Mouse (Mus musculus) liver, embryonic 16.5 days (tissue): ENCODE measurements around the gene Ephx3. TPM values are rescaled to one million over a fixed set of nuclear protein-coding genes. Genes with fewer than 3 reads are reported as not detected.

Experiments
- ATAC-seq: fragments of 200-750 bp; cut with Nextera tagmentation; 2 replicates; pipeline ENCODE4 v1.8.0; 2017; ENCODE audit warnings: low read depth, mild to moderate bottlenecking, moderate number of reproducible peaks, moderate library complexity
- H3K27ac ChIP-seq: fragments of 300-500 bp; sonication (generic); 2 replicates; pipeline ENCODE4 v1.5.1; 2014; ENCODE audit warnings: mild to moderate bottlenecking, low read length
- H3K27me3 ChIP-seq: fragments of 300-500 bp; sonication (generic); 2 replicates; pipeline ENCODE4 v1.6.1; 2014; ENCODE audit warnings: low read depth, low read length, mixed read lengths; ENCODE audit not compliant: control insufficient read depth, insufficient read depth
- H3K36me3 ChIP-seq: fragments of 300-500 bp; sonication (generic); 2 replicates; pipeline ENCODE4 v1.6.1; 2014; ENCODE audit warnings: mild to moderate bottlenecking; ENCODE audit not compliant: control insufficient read depth, insufficient read depth
- H3K4me1 ChIP-seq: fragments of 300-500 bp; sonication (generic); 2 replicates; pipeline ENCODE4 v1.6.1; 2014; ENCODE audit warnings: low read depth, low read length, mixed read lengths; ENCODE audit not compliant: control insufficient read depth
- H3K4me2 ChIP-seq: fragments of 300-500 bp; sonication (generic); 2 replicates; pipeline ENCODE4 v1.6.1; 2014; ENCODE audit warnings: low read depth, low read length, mixed read lengths
- H3K4me3 ChIP-seq: fragments of 300-500 bp; sonication (generic); 2 replicates; pipeline ENCODE4 v1.5.1; 2014; ENCODE audit warnings: low read depth, mild to moderate bottlenecking, low read length
- H3K9ac ChIP-seq: fragments of 300-500 bp; sonication (generic); 2 replicates; pipeline ENCODE4 v1.6.1; 2014; ENCODE audit warnings: low read depth, low read length
- H3K9me3 ChIP-seq: fragments of 300-500 bp; sonication (generic); replicated peaks from 2 replicates; pipeline ENCODE4 v1.6.1; 2016; ENCODE audit warnings: low read length; ENCODE audit not compliant: control insufficient read depth
- WGBS: fragments of 180-500 bp; shearing (Covaris S2); extraction: QIAGEN DNeasy Blood & Tissue Kit; methylation state at CpG from one replicate; pipeline ENCODE4 v1.1.7; 2014; ENCODE audit not compliant: insufficient replicate concordance; 5-methylcytosine and 5-hydroxymethylcytosine counted together
- polyA plus RNA-seq: library from polyadenylated mRNA; unstranded; fragments of >200 nt; fragmentation: Nextera tagmentation; extraction: Ambion mirVana; gene quantifications from 2 replicates; pipeline ENCODE4 v1.2.1, GENCODE M21; 2015

Ephx3 gene
- polyA plus RNA-seq, 1 experiment from 2014 or later, result not detected

DNA sequence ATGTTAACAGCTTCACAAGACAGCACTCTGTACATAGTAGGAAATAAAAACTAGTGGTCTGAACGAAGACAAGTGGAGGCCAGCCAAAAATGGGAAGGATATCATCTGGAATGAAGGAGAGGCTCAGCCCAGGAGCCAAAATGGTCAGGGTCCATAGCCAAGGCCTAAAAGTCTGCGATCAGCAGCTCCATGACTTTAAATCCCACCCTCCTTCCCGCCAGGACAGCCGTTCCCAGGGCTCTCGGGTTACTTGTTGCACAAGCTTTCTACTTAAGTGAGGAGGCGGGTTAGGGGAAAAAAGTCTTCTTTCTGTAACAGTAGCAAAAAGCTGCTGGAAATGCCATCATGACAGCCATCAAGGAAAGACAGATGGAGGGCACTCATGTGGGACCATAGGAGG lies 19.8 kb upstream of the Ephx3 start:
- no peak overlapping the region for H3K4me2 ChIP-seq
- H3K27ac ChIP-seq, result no peak overlapping the region
- H3K36me3 ChIP-seq, result peaks cover 69% of the 10 kb centered on the region
- 82% methylated on average over 6 of the region's 6 CpGs for WGBS
- no peak for ATAC-seq
- H3K4me1 ChIP-seq, result no peaks in the 10 kb centered on the region
- no peaks in the 10 kb centered on the region for H3K27me3 ChIP-seq
- H3K4me3 ChIP-seq, result no peak overlapping the region
- no peak overlapping the region for H3K9ac ChIP-seq
- no peaks in the 10 kb centered on the region for H3K9me3 ChIP-seq

DNA sequence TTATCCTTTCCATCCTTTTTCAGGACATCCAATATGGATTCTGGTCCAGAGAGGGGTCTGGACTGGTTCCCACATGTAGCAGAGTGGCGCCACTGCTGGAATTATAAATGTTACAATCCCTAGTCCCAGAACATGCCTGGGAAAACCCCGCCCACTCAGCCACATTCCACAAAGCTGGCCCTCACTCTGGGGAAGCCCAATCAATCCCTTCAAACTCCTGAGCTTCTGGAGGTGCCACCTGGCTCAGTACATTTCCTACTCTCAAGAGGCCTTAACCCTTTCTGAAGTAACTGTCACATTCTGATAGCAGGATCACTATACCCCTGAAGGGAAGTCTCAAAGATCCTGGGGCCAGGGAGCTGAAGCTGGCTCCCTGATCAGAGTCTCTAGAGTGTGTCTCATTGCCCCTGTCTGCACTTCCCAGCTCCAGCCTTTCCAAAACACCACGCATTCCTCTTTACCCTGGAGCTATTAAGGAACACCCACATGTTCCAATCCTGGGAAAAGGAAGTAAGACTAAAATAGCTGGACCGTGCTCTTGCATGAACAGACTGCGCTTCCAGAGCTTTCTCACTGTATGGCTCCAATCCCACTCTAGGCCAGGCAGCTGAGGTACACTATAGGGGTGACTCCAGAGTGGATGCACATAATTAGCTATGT lies 18.4 kb upstream of the Ephx3 start:
- Histone ChIP-seq H3K4me1 (no peaks in the 10 kb centered on the region), H3K9ac (no peak overlapping the region), H3K9me3 (no peaks in the 10 kb centered on the region), H3K36me3 (peaks cover 65% of the 10 kb centered on the region), H3K27me3 (no peaks in the 10 kb centered on the region), H3K27ac (no peak overlapping the region), H3K4me3 (no peak overlapping the region), H3K4me2 (no peak overlapping the region)
- ATAC-seq, result no peak
- 86% methylated on average over 5 of the region's 5 CpGs for WGBS

DNA sequence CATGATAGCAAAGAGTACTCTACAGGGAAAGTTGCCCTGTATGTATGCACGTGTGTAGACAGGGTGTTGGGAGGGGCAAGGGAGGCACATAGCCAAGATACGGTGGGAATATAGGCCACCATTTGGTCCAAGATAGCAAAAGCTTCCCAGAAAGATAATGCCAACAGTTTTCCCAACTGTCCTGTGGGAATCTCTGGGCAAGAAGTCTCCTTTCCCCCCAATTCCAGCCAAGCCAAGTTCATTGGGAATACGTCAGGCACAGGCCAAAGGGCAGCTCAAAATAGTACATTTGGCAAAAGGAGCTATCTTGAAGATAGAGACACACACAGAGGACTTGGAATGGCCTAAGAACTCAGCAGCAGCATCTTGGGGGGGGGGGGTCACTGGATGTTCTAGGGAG lies 16.0 kb upstream of the Ephx3 start:
- no peaks in the 10 kb centered on the region for H3K4me1 ChIP-seq
- H3K9ac ChIP-seq, result no peak overlapping the region
- ATAC-seq, result no peak
- no peaks in the 10 kb centered on the region for H3K27me3 ChIP-seq
- WGBS, result 80% methylated on average over 3 of the region's 3 CpGs
- no peak overlapping the region for H3K27ac ChIP-seq
- H3K4me3 ChIP-seq, result no peak overlapping the region
- peaks cover 63% of the 10 kb centered on the region for H3K36me3 ChIP-seq
- H3K4me2 ChIP-seq, result no peak overlapping the region
- no peaks in the 10 kb centered on the region for H3K9me3 ChIP-seq

DNA sequence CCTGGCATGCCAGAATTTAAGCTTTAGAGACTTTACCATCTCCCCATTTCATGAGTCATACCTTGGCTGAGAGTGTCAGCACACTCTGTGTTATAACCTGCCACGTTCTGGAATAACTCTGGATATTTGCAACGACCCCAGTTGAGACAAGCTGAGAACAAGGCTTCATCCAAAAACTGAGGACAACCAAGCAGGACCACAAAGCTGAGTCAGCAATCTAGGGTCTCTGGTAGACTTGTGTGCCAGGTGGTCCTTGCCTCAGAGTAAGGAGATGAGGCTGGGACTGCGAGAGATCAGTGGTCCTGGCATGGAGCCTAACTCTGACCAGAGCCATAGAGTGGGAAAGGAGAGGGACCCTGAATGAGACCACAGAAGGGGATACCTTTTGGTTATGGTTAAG lies 13.6 kb upstream of the Ephx3 start:
- Histone ChIP-seq H3K27ac (no peak overlapping the region), H3K4me1 (no peaks in the 10 kb centered on the region), H3K4me2 (no peak overlapping the region), H3K36me3 (peaks cover 65% of the 10 kb centered on the region), H3K9ac (no peak overlapping the region), H3K9me3 (no peaks in the 10 kb centered on the region), H3K4me3 (no peak overlapping the region), H3K27me3 (no peaks in the 10 kb centered on the region)
- WGBS, result 83% methylated on average over 3 of the region's 3 CpGs
- ATAC-seq, result no peak

DNA sequence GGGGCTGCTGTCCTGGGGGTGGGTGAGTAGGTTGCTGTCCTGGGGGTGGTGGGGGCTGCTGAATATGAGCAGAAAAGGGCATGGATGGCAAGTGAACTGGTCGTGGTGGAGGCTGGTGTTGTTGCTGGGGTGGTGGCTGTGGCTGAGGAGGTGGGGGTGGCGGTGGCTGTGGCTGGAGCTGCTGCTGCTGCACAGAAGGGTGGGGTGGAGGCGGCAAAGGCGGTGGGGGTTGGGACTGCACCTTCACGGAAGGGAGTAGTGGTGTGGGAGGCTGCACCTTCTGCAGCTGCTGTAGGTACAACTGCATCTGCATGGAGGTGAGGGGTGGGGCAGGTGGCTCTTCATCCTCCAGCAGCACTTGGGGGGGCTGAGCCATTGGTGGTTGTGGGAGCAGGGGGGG lies 11.7 kb upstream of the Ephx3 start:
- 78% methylated on average over 5 of the region's 5 CpGs for WGBS

DNA sequence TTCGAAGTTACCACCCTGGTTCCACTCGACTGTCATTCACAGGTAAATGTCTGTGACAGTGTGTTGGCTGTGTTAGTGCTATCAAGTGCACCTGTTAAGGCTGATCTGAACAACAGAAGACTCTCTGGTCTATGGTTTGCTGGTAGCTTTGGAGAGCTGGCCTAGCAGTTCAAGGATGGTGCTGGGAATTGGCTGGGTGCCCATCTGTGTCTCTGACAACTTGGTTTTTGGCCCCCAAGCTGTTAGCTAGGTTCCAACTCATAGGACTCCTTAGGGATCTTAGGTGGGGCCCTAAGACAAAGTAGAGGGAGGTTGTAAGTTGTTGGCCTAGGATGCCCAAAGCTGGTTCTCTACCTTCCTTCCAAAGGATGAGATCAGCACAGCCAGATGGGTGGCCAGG lies 10.4 kb upstream of the Ephx3 start:
- no peak for ATAC-seq
- WGBS, result 60% methylated on average over 2 of the region's 2 CpGs
- Histone ChIP-seq H3K27me3 (no peaks in the 10 kb centered on the region), H3K4me2 (no peak overlapping the region), H3K9ac (no peak overlapping the region), H3K4me1 (no peaks in the 10 kb centered on the region), H3K9me3 (no peaks in the 10 kb centered on the region), H3K4me3 (no peak overlapping the region), H3K36me3 (peaks cover 70% of the 10 kb centered on the region), H3K27ac (no peak overlapping the region)

More for the DNA sequence above, 11.7 kb upstream of the Ephx3 start:
- Histone ChIP-seq H3K36me3 (peaks cover 67% of the 10 kb centered on the region), H3K9ac (no peak overlapping the region), H3K4me3 (no peak overlapping the region), H3K4me2 (no peak overlapping the region), H3K4me1 (no peaks in the 10 kb centered on the region), H3K9me3 (no peaks in the 10 kb centered on the region), H3K27me3 (no peaks in the 10 kb centered on the region), H3K27ac (no peak overlapping the region)
- no peak for ATAC-seq

DNA sequence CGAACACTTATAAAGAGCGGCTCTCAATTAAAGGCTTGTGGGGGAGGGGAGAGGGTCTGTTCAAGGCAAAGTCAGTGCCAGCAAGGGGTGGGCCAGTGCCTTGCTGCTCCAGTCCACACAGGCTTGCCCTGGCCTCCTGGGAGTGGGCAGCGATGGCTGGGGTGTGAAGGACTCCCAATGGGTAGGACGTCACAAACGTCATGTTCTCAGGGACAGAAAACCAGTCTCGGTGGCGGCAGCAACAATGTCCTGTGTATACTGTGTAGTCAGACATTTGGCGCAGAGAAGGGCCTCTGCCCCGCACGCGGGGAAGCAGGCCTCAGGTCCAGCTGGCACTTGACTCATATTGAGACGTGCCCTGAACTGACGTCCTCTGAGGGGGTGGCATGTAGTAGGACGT lies 7.8 kb upstream of the Ephx3 start:
- H3K9me3 ChIP-seq, result no peaks in the 10 kb centered on the region
- 87% methylated on average over 14 of the region's 14 CpGs for WGBS
- ATAC-seq, result no peak
- H3K4me2 ChIP-seq, result no peak overlapping the region
- no peaks in the 10 kb centered on the region for H3K4me1 ChIP-seq
- peaks cover 56% of the 10 kb centered on the region for H3K36me3 ChIP-seq
- H3K27ac ChIP-seq, result no peak overlapping the region
- H3K27me3 ChIP-seq, result no peaks in the 10 kb centered on the region
- H3K4me3 ChIP-seq, result no peak overlapping the region
- H3K9ac ChIP-seq, result no peak overlapping the region

DNA sequence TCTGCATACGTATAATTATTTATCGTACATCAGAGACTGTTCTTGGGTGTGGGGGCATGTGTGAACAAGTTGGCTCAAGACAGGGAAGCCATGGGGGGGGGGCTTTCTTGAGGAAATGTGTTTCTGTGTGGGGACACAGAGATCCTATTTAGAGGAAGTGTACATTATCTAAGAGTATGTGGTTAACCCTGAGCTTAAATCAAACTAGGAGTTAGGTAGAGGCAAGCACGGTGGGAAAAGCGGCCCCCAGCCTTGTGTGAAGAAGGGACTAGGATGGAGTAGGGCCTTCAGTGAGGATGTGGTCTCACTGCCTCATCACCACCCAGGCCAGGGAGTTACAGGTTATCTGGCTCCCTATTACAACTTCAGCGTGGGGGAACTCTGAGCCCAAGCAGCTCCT lies 6.4 kb upstream of the Ephx3 start:
- Histone ChIP-seq H3K4me1 (no peaks in the 10 kb centered on the region), H3K4me2 (no peak overlapping the region), H3K9me3 (no peaks in the 10 kb centered on the region), H3K27me3 (no peaks in the 10 kb centered on the region), H3K9ac (no peak overlapping the region), H3K4me3 (no peak overlapping the region), H3K27ac (no peak overlapping the region), H3K36me3 (peaks cover 48% of the 10 kb centered on the region)
- ATAC-seq, result no peak
- WGBS, result 44% methylated on average over 5 of the region's 5 CpGs

DNA sequence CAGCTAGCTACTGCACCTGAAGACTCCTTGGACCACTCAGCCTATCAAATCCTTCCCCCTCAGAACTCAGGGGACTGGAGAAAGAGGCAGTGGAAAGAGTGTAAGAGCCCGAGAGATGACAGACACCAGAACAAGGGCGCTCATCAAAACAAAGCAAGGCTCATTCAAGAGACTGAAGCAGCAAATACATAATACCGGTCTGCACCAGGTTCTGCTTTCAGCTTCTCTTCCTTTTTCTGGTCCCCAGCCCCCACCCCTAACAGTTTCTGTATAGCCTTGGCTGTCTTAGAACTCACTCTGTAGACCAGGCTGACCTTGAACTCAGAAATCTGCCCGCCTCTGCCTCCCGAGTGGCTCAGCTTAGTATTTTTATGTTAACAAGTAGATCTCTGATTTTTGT lies 3.7 kb upstream of the Ephx3 start:
- no peak for ATAC-seq
- Histone ChIP-seq H3K27ac (no peak overlapping the region), H3K27me3 (peaks cover 18% of the 10 kb centered on the region), H3K4me3 (no peak overlapping the region), H3K36me3 (peaks cover 21% of the 10 kb centered on the region), H3K9ac (no peak overlapping the region), H3K9me3 (no peaks in the 10 kb centered on the region), H3K4me1 (peaks cover 5% of the 10 kb centered on the region; the same call in 1 of the 2 replicates), H3K4me2 (no peak overlapping the region)
- WGBS, result 65% methylated on average over 5 of the region's 5 CpGs
